Mouse (Mus musculus) cerebellum, adult 18-20 months (tissue): Measurements from ENCODE around the gene Adamts12.

Experiments
- DNase-seq, 2 experiments: peaks; one replicate each; pipeline ENCODE4 v3.0.0; 2021

Adamts12 gene

GRCm38 (mm10) chr15:11064558-11065411 lies at the start of gene Adamts12:
TSS of gene Adamts12 (plus strand) at chr15:11064790.
- DNase-seq: peak in 1 of 2 experiments; percentile 15

GRCm38 (mm10) chr15:11014931-11015330 lies 49.7 kb upstream of the Adamts12 start:
- DNase-seq: no peak

GRCm38 (mm10) chr15:11026801-11027561 lies 37.6 kb upstream of the Adamts12 start:
- no peak for DNase-seq

DNA sequence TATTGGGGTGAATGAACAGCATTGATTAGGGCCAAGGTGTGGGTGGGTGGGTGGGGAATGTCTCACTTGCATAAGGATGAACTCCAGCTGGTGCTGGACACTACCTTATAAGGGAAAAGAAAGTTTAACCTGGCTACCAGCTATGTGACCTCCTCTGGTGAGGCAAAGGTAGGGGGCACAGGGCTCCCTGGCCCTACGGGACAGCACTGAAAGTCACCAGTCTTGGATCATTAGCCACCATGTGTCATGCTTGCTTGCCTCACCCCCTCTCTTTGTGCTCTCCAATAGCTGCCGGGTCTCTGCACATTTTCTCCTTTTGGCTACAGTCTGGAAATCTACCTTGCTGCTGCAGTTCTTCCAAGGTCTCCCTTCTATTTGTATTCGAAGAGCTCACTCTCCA lies 34.4 kb upstream of the Adamts12 start:
- DNase-seq: no peak

- DNase-seq: no peak
Observed at GRCm38 (mm10) chr15:11035947-11036474, 28.6 kb upstream of the Adamts12 start.

GRCm38 (mm10) chr15:11036535-11037375 lies 27.8 kb upstream of the Adamts12 start:
- DNase-seq: no peak

DNA sequence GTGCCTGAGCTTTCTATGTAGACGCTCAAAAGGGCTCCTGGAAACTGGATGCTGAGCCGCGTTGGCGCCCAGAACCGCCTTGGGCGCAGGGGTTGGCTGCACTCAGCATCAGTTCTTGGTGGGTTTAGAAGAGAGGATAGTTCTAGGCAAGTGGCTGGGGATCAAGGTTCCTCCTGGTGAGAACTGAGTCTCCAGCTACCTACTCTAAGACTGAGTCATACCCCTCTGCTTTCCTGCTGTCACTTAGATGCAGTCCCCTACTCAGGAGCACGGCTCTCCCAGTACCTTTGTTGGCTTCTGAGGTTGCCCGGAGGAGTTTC lies 27.3 kb upstream of the Adamts12 start:
- DNase-seq: no peak

DNA sequence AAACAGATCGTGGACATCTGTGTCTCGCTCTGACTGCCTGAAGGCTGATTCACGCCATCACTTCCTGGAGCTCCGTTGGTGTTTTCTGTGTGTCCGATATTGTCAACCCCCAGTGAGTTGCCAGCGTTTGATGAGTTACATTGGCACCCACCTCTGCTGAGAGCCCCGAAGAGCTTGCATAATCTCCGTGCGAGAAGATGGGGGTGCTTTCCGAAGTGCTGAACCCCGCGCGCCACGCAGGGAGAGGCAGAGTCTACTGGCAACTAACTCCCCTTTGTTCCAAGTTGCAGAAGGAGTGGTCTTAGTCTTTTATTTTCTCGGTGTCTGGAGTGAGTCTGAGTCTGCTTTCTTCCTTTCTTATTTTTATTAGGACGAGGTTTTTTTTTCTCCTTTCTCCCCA lies 26.9 kb upstream of the Adamts12 start, which contains the start of gene Rxfp3:
Gene Rxfp3, minus strand, starts transcription at position 281 of the 400 bp plus-strand sequence.
- no peak for DNase-seq

DNA sequence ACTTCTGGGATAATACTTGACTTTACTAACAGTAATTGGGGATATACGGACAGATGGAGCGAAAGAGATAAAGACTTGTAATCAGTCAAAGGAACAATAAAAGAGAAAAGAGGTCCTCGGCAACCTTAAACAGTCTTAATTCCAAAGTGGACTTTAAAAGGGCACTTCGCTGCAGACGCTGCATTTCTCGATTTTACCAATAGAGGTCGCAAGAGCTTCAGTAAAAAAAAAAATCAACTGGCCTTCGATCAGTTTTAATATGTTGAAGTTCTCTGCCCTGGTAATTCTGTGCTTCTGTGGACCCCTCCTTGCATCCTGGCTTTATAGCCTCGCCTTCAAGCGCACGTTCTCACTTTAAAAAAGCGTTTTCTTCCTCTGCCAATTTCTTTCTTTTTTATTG lies 26.1 kb upstream of the Adamts12 start:
- peak; percentile 5 to 42 for DNase-seq

DNA sequence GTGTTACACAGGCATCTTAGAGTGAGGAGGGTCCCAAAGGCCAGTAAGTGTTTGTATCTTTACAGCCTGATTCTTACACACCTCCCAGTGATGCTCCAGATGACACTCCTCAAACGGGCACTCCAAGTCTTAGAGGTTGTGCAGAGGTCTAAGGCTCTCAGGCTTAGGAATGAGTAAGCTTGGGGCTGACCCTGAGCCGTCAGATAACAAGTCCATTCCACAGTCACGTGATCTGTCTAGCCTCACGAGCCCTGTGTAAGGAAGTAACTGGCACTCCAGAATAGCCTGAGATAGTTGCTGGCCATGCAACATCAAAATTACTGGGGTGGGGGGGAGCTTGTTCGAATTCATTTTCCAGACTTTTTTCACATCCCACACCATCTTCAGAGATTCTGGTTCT lies 24.5 kb upstream of the Adamts12 start:
- DNase-seq: no peak

DNA sequence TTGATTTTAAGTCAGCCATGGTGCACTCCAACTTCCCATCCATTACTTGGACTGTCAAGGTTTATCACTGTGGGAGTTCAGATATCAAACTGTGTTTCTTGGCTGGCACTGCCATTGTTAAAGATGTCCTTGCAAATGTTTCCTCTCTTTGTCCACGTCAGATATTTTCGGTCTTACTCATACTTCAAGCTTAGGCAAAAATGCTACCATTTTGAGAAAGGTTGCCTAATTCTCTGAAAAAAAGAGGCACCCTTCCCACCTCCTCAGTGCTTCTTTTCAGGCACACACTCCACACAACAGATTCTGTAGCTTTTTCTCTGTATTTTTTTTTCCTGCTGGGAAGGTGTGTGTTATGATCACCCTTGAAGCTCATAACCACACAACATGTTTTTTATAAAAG lies 23.4 kb upstream of the Adamts12 start:
- no peak for DNase-seq

DNA sequence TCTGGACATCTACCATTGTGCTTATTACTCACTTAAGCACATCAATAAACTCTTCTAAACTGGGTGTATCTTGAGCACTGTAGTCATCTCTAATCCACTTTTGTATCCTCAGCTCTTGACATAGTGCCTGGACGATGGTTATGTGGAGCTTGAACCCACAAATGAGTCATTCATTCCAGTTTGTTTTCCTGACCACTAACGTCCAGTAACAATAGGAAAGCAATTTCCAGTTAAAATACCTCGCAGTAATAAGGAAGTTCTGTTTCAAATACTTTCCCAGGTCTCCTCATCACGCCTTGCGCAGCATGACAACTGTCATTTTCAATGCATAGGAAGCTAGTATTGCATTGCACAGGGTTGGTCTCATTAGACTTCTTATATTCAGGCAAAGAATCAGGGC lies 21.8 kb upstream of the Adamts12 start:
- DNase-seq: no peak

GRCm38 (mm10) chr15:11053678-11054439 lies 10.7 kb upstream of the Adamts12 start:
- DNase-seq: no peak

- no peak for DNase-seq
Observed at GRCm38 (mm10) chr15:11054440-11055080, 10.0 kb upstream of the Adamts12 start.

GRCm38 (mm10) chr15:11062903-11063302 lies 1.7 kb upstream of the Adamts12 start:
- no peak for DNase-seq

DNA sequence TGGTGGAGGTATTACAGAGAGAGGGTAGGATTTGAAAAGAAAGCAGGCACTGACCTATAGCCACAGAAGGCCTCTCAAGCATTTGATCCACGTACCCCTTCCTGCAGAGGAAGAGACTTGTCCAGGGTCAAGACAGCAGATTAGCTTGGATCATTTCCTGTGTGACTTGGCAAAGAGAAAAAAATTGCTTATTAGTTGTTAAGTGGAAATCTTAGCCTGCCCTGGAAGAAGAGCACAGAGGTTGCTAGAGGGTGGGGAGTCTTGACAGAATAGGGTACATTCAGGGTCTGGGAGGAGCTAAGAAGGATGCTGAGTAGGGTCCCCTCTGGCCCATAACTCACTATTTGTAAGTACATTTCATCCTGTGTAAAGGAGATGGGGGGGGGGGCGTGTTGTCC lies 431 bp upstream of the Adamts12 start:
- no peak for DNase-seq

- no peak for DNase-seq
Observed at GRCm38 (mm10) chr15:11065528-11066171, 1.1 kb downstream of the Adamts12 start.

DNA sequence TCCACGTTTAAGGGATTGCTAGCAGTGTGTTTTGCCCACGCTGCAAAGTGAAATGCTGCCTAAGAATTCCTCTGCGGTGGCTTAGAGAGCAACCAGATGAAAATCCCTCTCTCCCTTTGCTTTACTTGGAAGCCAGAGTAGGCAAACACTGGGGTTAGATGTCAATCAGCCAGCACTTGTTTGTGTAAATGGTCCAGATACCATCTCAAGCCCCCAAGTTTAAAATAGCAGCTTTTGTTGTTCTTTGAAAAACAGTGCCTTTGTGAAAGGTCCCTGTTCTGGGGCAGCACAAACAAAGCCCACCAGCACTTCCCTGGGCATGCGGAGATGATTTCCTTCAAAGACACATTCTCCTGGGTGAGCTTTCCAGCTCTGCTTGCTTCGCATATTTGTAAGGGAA lies 1.7 kb downstream of the Adamts12 start:
- no peak for DNase-seq

GRCm38 (mm10) chr15:11067891-11068290 lies 3.3 kb downstream of the Adamts12 start:
- DNase-seq: no peak

DNA sequence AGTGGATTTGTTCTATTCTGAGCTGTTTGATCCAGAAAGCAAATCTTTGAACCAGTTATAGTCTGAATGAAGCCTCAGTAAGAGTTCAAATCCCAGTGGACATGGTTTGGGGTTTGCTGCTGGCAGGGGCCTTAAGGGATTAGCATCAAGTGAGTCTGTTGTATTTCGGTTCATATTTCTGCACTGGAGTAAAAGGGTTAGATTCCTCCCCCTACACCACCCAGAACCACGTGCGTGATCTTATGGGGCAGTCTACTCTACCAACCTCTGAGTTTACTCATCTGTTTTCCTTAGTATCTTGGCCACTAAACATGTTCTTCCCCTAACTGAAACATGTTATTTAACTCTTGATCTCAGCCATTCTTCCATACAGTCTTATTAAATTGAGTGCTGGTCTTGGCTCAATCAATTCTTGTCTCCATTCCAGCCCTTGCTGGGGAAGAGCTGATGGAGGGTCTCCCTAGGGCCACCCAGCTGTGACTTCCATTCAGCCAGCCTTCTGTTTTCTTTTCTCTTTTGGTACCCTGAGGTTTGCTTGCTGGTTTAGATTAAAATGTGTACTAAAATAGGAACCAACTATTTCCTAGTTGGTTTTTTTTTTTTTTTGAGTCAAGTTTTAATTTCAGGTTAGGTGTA lies 11.3 kb downstream of the Adamts12 start:
- DNase-seq: no peak
